Mouse (Mus musculus) left cerebral cortex, postnatal 25 days (tissue): Measurements from ENCODE around the gene 5730596B20Rik. TPM values are rescaled to one million over a fixed set of nuclear protein-coding genes. Genes with fewer than 3 reads are reported as not detected.
A peak's percentile ranks its signal among the peaks of the same experiment; 100 is the strongest.

Source experiments
- DNase-seq, 2 experiments: peaks; one replicate each; pipeline ENCODE4 v3.0.0; 2022; ENCODE audit warnings: low spot score in 2 of 2, mixed read lengths in 1 of 2
- intact Hi-C: fragments of 180-260 bp; cut with DNase I; formaldehyde crosslinking; loops from one replicate; pipeline ENCODE4 v1.15.1; 2025
- total RNA-seq, 2 experiments: library from RNA; stranded (reverse); gene quantifications; 2 replicates each; pipeline ENCODE4 v1.2.3; 2021

The 5730596B20Rik gene
- total RNA-seq, 2 experiments from 2014 or later, result not detected

- DNase-seq, result no peak
- intact Hi-C loops, result no loop called here
Observed at GRCm38 (mm10) chr6:52218643-52219215, 41.4 kb downstream of the 5730596B20Rik start.

GRCm38 (mm10) chr6:52219234-52219942 lies 42.1 kb downstream of the 5730596B20Rik start:
- DNase-seq, result no peak
- intact Hi-C loops, result no loop called here

GRCm38 (mm10) chr6:52220003-52220864 lies 42.9 kb downstream of the 5730596B20Rik start:
- intact Hi-C loops, result loop anchor here (2.0 to 5.0 kb wide), 5 partner anchors 349 to 1038 kb away; no protein-coding TSS in a partner anchor
- DNase-seq, result no peak

DNA sequence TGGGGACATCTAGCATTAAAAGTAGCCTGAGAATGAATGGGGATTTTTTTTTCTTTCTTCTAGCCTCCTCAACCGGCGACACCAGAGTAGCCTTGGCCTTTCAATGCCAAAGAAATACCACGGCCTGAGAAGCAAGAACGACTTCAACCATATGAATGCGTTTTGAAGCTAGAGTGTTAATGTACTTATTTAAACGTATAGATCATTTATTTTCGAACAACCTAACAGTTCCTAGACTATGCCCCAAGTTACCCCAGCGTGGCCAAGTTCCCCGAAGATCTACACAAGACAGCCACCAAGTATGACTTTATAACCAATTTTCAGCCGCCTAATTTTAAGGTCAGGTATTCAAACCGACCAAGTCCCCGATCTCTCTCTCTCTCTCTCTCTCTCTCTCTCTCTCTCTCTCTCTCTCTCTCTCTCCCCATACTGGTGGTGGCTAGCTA lies 43.6 kb downstream of the 5730596B20Rik start:
- intact Hi-C loops, result loop anchor here (2.0 to 5.0 kb wide), 5 partner anchors 350 to 1039 kb away; no protein-coding TSS in a partner anchor
- DNase-seq, result no peak

- peak; percentile 78 to 81 for DNase-seq
- intact Hi-C loops, result loop anchor here (2.0 to 5.0 kb wide), 5 partner anchors 351 to 1039 kb away; no protein-coding TSS in a partner anchor
Observed at GRCm38 (mm10) chr6:52221337-52221992, 44.2 kb downstream of the 5730596B20Rik start, which contains the start of gene Hoxa7. Gene Hoxa7 (minus strand): TSS chr6:52221854.

DNA sequence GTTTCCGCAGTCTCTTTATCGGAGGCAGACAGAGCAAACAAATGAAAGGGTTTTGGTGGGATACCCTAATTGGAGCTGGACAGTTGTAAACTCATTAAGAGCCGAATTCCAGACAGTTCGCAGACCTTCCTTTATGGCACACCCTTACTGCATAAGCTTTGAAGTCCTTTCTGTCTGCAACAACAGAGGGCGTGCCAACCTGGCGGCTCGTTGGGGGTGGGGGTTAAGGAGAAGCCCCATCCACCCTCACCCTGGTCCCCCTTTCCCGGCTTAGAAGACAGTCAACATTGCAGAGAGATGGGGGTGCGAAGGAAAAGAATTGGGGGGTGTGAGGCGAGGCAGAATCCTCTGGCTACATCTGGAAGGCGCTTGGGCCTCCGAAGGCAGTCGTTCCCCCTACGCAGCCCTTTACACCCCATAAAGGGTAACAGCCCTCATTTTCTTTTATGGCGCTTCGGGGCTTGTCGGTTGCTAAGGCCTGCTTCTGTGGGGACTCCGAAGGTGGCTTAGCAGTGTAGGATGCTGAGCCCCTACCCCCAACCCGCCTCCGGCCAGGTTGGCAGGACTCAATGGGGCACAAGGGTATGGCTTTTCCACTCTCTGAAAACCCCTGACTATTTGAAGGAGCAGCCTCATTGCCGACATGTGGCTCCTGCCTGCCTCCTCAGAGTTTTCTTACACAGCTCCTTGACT lies 44.8 kb downstream of the 5730596B20Rik start:
- no peak for DNase-seq
- intact Hi-C loops, result loop anchor here (2.0 to 5.0 kb wide), 5 partner anchors 351 to 1040 kb away; no protein-coding TSS in a partner anchor

- DNase-seq, result no peak
- intact Hi-C loops, result loop anchor here (5.0 kb wide), 2 partner anchors 840 to 1040 kb away; no protein-coding TSS in a partner anchor
Observed at GRCm38 (mm10) chr6:52222729-52223128, 45.4 kb downstream of the 5730596B20Rik start.

DNA sequence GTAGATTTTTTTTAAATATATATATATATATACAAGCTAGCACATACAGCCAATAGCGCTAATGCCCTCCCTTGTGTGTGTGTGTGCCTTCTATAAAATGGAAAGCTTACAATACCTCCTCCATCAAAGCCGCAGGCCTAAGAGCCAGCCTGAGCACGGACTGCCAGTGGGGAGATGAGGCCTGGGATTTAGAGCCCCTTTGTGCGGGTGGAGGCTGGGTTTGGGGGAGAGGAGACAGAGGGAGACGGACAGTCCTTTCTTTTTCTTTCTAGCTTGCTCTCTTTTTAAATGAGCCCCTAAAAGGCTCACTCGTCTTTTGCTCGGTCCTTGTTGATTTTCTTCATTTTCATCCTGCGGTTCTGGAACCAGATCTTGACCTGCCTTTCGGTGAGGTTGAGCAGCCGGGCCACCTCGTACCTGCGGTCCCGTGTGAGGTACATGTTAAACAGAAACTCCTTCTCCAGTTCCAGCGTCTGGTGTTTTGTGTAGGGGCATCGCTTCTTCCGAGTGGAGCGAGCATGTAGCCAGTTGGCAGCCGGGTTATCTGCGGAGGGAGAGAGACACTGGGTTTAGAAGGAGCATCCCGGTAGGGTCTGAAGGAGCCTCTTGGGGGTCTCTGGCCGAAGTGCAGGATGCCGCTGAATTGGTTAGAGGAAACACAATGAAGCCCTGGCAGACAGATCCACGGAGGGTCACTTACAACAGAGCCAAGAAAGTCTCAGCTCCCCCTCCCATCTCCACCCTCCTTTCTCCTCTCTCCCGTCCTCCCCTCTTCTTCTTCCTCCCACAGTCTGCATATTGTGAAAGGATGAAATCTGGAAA lies 46.9 kb downstream of the 5730596B20Rik start:
- intact Hi-C loops, result loop anchor here (5.0 kb wide), 2 partner anchors 842 to 1042 kb away; no protein-coding TSS in a partner anchor

DNA sequence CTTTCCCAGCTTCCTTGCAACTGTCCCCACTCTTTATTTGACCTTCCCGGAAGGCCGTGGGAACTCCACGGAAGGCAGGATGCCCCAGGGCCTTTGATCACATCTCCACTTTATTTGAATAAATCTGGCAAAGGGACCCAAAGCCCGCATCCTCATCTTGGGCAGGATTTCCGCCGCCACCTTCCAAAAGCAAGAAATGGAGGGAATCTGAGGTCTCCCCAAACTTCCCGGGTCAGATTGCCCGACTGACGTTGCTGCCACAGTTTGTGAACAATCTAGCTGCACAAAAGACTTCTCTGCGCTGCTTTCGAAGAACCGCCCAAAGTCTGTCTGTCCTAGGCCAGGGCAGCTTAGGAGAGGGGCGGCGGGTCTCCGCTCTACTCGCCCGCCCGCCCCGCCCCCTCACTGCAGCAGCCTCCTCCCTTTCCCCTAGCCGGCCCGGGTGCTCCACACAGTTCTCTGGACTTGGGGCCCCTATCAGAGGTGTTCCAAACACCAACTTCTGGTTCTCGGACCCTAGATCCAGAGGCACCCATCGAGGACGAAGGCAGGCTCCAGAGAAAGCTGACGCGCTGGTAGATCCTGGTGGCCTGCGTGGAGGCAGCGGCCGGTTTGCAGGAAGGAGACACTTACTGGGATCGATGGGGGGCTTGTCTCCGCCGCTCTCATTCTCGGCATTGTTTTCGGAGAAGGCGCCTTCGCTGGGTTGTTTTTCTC lies 47.8 kb downstream of the 5730596B20Rik start:
- DNase-seq, result no peak
- intact Hi-C loops, result loop anchor here (5.0 kb wide), 2 partner anchors 843 to 1043 kb away; no protein-coding TSS in a partner anchor

More for the DNA sequence above, 46.9 kb downstream of the 5730596B20Rik start:
- DNase-seq, result no peak

- intact Hi-C loops, result no loop called here
- DNase-seq, result no peak
Observed at GRCm38 (mm10) chr6:52225612-52226568, 48.6 kb downstream of the 5730596B20Rik start.

DNA sequence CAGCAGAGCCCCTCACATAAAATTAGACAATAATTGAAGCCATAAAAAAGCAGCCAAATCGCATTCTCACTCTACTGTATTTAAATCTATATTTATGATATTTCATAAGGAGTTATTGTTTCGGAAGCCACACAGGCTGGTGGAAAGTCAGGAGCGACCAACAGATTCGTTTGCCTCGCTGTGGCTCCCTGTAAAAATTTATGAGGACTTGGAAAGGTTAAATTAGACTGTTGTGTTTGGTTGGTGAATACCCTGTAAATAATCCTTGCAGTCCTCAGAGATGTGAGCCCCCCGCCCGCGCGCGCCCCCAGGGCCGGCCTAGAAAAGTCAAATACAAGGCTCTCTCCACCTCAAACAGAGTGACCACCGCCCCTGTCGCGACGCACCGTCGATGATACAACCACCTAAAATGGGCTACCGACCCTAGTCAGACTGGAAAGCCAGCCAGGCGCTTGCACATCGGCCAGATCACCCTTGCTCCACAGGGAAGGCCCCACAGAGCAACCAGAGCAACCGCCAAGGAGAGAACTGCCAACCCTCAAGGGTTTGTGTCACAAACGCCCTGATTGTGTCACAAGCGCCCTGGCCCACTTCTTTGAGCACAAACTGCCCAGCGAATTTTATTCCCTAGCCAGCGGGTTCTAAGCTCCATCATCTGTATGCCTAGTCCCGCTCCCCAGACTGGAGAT lies 49.4 kb downstream of the 5730596B20Rik start:
- DNase-seq, result no peak
- intact Hi-C loops, result no loop called here

DNA sequence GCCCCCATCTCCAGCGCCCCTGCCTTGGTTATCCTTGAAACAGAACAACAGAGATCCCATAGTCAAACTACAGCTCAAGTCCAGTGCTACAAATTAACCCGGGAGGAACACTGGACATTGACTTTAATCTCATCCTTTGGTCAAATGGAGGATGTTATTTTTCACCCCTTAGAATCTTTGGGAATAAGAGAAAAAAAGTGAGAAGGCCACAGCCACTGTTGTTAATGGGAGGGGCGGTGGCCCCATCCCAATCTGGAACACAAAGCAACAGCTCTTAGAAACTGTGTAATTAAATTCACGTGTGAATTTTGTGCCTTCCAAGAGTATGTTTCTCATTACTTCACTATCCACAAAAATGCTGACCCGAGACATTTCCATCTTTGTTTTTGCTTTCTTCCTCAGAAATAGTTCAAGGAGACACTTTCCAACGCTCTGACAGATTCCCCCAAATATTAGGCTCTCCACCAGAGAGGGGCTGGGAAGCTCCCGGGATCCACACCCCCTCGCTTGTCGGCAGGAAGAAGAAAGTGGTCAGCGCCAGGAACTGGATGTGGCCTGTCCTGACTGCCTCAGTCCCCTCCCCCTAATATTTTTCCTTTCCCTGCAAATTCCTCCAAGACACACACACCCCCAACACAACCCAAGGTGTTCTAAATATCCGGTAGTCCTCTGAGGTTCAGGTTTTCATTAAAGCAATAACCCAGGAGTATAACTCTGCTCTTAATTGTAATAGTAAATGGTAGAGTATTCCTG lies 50.3 kb downstream of the 5730596B20Rik start:
- DNase-seq, result no peak
- intact Hi-C loops, result no loop called here

- intact Hi-C loops, result no loop called here
Observed at GRCm38 (mm10) chr6:52228475-52229465, 51.5 kb downstream of the 5730596B20Rik start.

More at GRCm38 (mm10) chr6:52228475-52229465, 51.5 kb downstream of the 5730596B20Rik start:
- no peak for DNase-seq
